Mouse (Mus musculus): ENCODE data around the gene Mob3a. TPM values are rescaled to one million over a fixed set of nuclear protein-coding genes. Genes with fewer than 3 reads are reported as not detected.
"Not testable (repeated sequence)": the region's sequence is repeated elsewhere in the genome, so short reads cannot be mapped to it uniquely, and the experiment has no call there.

The Mob3a gene
- polyA plus RNA-seq, 1 experiment from 2014 or later, result 42.3 TPM

DNA sequence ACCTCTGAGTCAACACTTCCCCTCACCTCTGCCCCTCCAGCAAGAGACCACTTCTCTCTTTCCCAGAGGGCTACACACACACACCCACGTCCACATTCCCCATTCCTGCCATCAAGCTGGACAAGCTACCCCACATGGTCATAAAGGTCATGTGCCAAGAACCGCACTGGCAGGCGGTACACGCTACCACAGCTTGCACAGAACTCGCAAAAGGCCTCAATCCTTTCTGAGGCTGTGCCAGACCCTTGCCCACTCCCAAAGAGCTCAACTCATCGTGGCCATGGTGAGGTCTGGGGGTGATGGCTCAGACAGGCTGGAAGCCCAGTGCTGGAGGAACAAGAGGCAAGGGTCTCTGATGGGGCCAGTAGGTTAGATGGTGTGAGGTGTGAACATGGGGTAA lies 46.9 kb downstream of the Mob3a start:
- 81% methylated on average over 6 of the region's 6 CpGs for WGBS
- no peak overlapping the region for H3K27ac ChIP-seq (ENCODE audit: low read length)
- peaks cover 23% of the 10 kb centered on the region for H3K4me1 ChIP-seq (replicated peaks; ENCODE audit: control insufficient read depth, insufficient read depth, low read length)
- no peaks in the 10 kb centered on the region for H3K36me3 ChIP-seq (ENCODE audit: control insufficient read depth, insufficient read depth, low read length)
- no peak for ATAC-seq (ENCODE audit: low read depth)
- peak overlapping the region; percentile 97 for H3K9ac ChIP-seq (ENCODE audit: low read length)
- no peaks in the 10 kb centered on the region for H3K27me3 ChIP-seq (ENCODE audit: control insufficient read depth, insufficient read depth, low read depth, low read length)
- no peak overlapping the region for H3K4me3 ChIP-seq (ENCODE audit: low read length)
- H3K4me2 ChIP-seq (ENCODE audit: low read depth, low read length), result peak overlapping the region; percentile 93
- no peaks in the 10 kb centered on the region for H3K9me3 ChIP-seq (ENCODE audit: control insufficient read depth, low read length)

DNA sequence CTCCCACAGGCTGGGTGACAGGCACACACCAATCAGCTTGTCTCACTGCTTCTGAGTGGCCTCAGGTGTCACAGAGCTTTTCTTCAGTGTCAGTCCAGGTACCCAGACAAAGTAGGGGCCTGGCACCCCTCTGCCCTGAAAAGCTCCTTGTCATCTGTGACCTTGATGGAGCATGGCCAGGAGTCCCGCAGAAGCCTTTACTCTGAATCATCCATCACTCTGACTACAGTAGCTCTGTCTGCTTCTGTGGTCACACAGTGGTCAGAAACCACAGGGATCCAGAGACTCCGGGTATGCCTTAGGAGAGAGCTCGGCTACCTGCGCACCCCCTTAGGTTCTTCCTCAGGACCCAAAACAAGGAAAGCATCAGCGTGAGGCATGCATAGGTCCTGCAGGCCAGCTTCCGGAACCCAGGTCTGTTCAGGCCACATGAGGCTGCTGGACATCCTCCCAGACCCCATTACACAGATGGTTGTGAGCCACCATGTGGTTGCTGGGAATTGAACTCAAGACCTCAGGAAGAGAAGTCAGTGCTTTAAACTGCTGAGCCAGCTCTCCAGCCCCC lies 48.5 kb downstream of the Mob3a start:
- Histone ChIP-seq H3K9me3 (ENCODE audit: control insufficient read depth, low read length) (no peaks in the 10 kb centered on the region), H3K4me2 (ENCODE audit: low read depth, low read length) (no peak overlapping the region), H3K4me1 (replicated peaks; ENCODE audit: control insufficient read depth, insufficient read depth, low read length) (peaks cover 20% of the 10 kb centered on the region), H3K36me3 (ENCODE audit: control insufficient read depth, insufficient read depth, low read length) (0 out of 2 replicates have a peak, but pooled peaks cover under 1% of the 10 kb centered on the region), H3K4me3 (ENCODE audit: low read length) (no peak overlapping the region), H3K27ac (ENCODE audit: low read length) (no peak overlapping the region), H3K9ac (ENCODE audit: low read length) (no peak overlapping the region), H3K27me3 (ENCODE audit: control insufficient read depth, insufficient read depth, low read depth, low read length) (no peaks in the 10 kb centered on the region)
- WGBS, result 82% methylated on average over 6 of the region's 6 CpGs
- no peak for ATAC-seq (ENCODE audit: low read depth)

DNA sequence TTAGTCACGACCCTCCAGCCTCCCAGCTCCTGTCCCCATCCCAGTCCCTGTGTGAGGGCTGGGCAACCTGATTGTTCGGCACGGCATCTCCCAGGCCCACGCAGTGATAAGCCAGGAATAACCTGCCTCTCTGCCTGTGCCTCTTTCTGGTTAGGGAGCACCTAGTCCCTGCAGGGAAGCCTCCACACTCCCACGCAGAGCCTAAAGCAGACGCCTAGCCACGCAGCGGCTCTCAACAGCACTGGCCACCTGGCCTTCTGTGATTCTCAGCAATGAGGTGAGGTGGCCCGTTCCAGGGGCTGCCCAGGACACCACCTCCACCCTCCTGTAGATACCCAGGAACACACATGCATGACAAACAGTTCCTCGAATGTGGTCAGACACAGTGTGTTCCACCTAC lies 51.4 kb downstream of the Mob3a start:
- Histone ChIP-seq H3K36me3 (ENCODE audit: control insufficient read depth, insufficient read depth, low read length) (peaks cover 18% of the 10 kb centered on the region), H3K4me1 (replicated peaks; ENCODE audit: control insufficient read depth, insufficient read depth, low read length) (peaks cover 13% of the 10 kb centered on the region), H3K27ac (ENCODE audit: low read length) (no peak overlapping the region), H3K4me2 (ENCODE audit: low read depth, low read length) (no peak overlapping the region), H3K4me3 (ENCODE audit: low read length) (no peak overlapping the region), H3K9ac (ENCODE audit: low read length) (no peak overlapping the region), H3K9me3 (ENCODE audit: control insufficient read depth, low read length) (no peaks in the 10 kb centered on the region), H3K27me3 (ENCODE audit: control insufficient read depth, insufficient read depth, low read depth, low read length) (no peaks in the 10 kb centered on the region)
- 97% methylated on average over 10 of the region's 10 CpGs for WGBS
- no peak for ATAC-seq (ENCODE audit: low read depth)

DNA sequence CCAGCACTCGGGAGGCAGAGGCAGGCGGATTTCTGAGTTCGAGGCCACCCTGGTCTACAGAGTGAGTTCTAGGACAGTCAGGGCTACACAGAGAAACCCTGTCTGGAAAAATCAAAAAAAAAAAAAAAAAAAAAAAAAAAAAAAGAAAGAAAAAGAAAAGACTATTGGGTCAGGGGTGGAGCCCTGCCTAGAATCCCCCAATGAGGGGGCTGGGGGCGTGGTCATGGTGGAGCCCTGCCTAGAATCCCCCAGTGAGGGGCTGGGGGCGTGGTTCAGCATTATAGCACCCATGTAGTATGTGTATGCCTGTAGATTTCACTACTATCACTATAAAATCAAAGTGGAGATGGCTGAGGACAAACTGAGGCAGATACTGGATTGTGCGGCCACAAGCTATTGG lies 51.9 kb downstream of the Mob3a start:
- H3K36me3 ChIP-seq (ENCODE audit: control insufficient read depth, insufficient read depth, low read length), result peaks cover 23% of the 10 kb centered on the region
- H3K4me1 ChIP-seq (replicated peaks; ENCODE audit: control insufficient read depth, insufficient read depth, low read length); H3K27me3 ChIP-seq (ENCODE audit: control insufficient read depth, insufficient read depth, low read depth, low read length); H3K27ac ChIP-seq (ENCODE audit: low read length); H3K9ac ChIP-seq (ENCODE audit: low read length); H3K4me3 ChIP-seq (ENCODE audit: low read length); H3K4me2 ChIP-seq (ENCODE audit: low read depth, low read length); ATAC-seq (ENCODE audit: low read depth); H3K9me3 ChIP-seq (ENCODE audit: control insufficient read depth, low read length): not testable (repeated sequence)
- 83% methylated on average over 6 of the region's 6 CpGs for WGBS

DNA sequence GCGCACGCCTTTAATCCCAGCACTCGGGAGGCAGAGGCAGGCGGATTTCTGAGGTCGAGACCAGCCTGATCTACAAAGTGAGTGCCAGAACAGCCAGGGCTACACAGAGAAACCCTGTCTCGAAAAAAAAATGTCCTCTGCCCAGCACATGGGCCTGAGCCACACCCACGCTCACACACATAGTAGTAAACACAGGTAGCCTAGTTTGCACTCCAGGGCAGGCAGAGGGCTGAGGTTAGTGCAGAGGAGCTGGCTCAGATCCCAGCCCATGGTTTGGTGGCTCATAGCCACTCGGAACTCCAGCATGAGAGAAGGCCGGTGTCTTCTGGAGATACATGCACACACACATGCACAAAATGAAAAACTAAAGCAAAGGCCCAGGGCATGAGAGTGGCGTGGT lies 54.8 kb downstream of the Mob3a start:
- H3K9me3 ChIP-seq (ENCODE audit: control insufficient read depth, low read length), result no peaks in the 10 kb centered on the region
- no peak overlapping the region for H3K4me2 ChIP-seq (ENCODE audit: low read depth, low read length)
- H3K4me1 ChIP-seq (replicated peaks; ENCODE audit: control insufficient read depth, insufficient read depth, low read length), result no peaks in the 10 kb centered on the region
- peaks cover 45% of the 10 kb centered on the region for H3K36me3 ChIP-seq (ENCODE audit: control insufficient read depth, insufficient read depth, low read length)
- H3K9ac ChIP-seq (ENCODE audit: low read length), result no peak overlapping the region
- H3K27me3 ChIP-seq (ENCODE audit: control insufficient read depth, insufficient read depth, low read depth, low read length), result no peaks in the 10 kb centered on the region
- 89% methylated on average over 10 of the region's 10 CpGs for WGBS
- no peak for ATAC-seq (ENCODE audit: low read depth)
- no peak overlapping the region for H3K27ac ChIP-seq (ENCODE audit: low read length)
- no peak overlapping the region for H3K4me3 ChIP-seq (ENCODE audit: low read length)

DNA sequence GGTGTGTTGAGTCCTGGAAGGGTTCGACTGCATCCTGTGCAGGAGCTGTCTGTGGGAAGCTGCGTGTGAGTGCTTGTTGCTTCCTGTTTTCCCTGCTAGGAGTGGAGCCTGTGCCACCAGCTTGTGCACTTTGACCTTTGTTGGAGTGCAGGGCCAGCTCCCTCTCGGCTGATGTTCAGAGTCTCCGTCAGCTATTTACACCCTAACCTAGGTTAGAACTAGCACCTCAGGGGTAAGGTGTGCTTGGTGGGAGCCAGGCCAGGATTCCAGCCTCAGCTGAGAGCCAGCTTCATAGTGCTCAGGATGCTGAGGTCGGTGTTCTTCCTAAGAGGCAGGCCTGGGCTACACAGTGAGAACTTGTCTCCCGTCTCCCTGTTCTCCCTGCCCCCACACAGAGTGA lies 66.4 kb downstream of the Mob3a start:
- no peak overlapping the region for H3K4me2 ChIP-seq (ENCODE audit: low read depth, low read length)
- ATAC-seq (ENCODE audit: low read depth), result no peak
- H3K4me3 ChIP-seq (ENCODE audit: low read length), result no peak overlapping the region
- no peaks in the 10 kb centered on the region for H3K27me3 ChIP-seq (ENCODE audit: control insufficient read depth, insufficient read depth, low read depth, low read length)
- H3K9me3 ChIP-seq (ENCODE audit: control insufficient read depth, low read length), result no peaks in the 10 kb centered on the region
- no peak overlapping the region for H3K9ac ChIP-seq (ENCODE audit: low read length)
- H3K4me1 ChIP-seq (replicated peaks; ENCODE audit: control insufficient read depth, insufficient read depth, low read length), result no peaks in the 10 kb centered on the region
- no peak overlapping the region for H3K27ac ChIP-seq (ENCODE audit: low read length)
- peaks cover 47% of the 10 kb centered on the region for H3K36me3 ChIP-seq (ENCODE audit: control insufficient read depth, insufficient read depth, low read length)
- 79% methylated on average over 6 of the region's 6 CpGs for WGBS

Other genes starting within 250 kb of the Mob3a start
- not detected in 2 replicates for gene Onecut3, start 207.1 kb downstream of the Mob3a start, polyA plus RNA-seq (2015; fragmentation: Nextera tagmentation; extraction: Ambion mirVana)
- gene Atp8b3, start 162.9 kb downstream of the Mob3a start, polyA plus RNA-seq (2015; fragmentation: Nextera tagmentation; extraction: Ambion mirVana), result 0.05 and 0.09 TPM in 2 replicates
- gene Rexo1, start 140.4 kb downstream of the Mob3a start, polyA plus RNA-seq (2015; fragmentation: Nextera tagmentation; extraction: Ambion mirVana), result 20.6 and 22.1 TPM in 2 replicates
- 8.2 and 8.3 TPM in 2 replicates for gene Klf16, start 124.7 kb downstream of the Mob3a start, polyA plus RNA-seq (2015; fragmentation: Nextera tagmentation; extraction: Ambion mirVana)
- 77.4 and 80.9 TPM in 2 replicates for gene Abhd17a, start 111.6 kb downstream of the Mob3a start, polyA plus RNA-seq (2015; fragmentation: Nextera tagmentation; extraction: Ambion mirVana)
- gene Scamp4, start 99.1 kb downstream of the Mob3a start, polyA plus RNA-seq (2015; fragmentation: Nextera tagmentation; extraction: Ambion mirVana), result 78.8 and 81.8 TPM in 2 replicates
- gene Adat3, start 99.1 kb downstream of the Mob3a start, polyA plus RNA-seq (2015; fragmentation: Nextera tagmentation; extraction: Ambion mirVana), result 7.1 and 8.3 TPM in 2 replicates
- 3.7 and 4.4 TPM in 2 replicates for gene Gm49322, start 96.0 kb downstream of the Mob3a start, polyA plus RNA-seq (2015; fragmentation: Nextera tagmentation; extraction: Ambion mirVana)
- 20.6 and 38.4 TPM in 2 replicates for gene Csnk1g2, start 79.1 kb downstream of the Mob3a start, polyA plus RNA-seq (2015; fragmentation: Nextera tagmentation; extraction: Ambion mirVana)
- gene Btbd2, start 44.9 kb downstream of the Mob3a start, polyA plus RNA-seq (2015; fragmentation: Nextera tagmentation; extraction: Ambion mirVana), result 15.3 and 33.2 TPM in 2 replicates
- gene Mknk2, start 23.9 kb downstream of the Mob3a start, polyA plus RNA-seq (2015; fragmentation: Nextera tagmentation; extraction: Ambion mirVana), result 66.3 and 82.1 TPM in 2 replicates
- gene Izumo4, start 207 bp upstream of the Mob3a start, polyA plus RNA-seq (2015; fragmentation: Nextera tagmentation; extraction: Ambion mirVana), result 23.6 and 26.8 TPM in 2 replicates
- 59.6 and 59.9 TPM in 2 replicates for gene Ap3d1, start 40.3 kb upstream of the Mob3a start, polyA plus RNA-seq (2015; fragmentation: Nextera tagmentation; extraction: Ambion mirVana)
- gene Dot1l, start 53.2 kb upstream of the Mob3a start, polyA plus RNA-seq (2015; fragmentation: Nextera tagmentation; extraction: Ambion mirVana), result 15.4 and 17.5 TPM in 2 replicates
- gene Sf3a2, start 96.2 kb upstream of the Mob3a start, polyA plus RNA-seq (2015; fragmentation: Nextera tagmentation; extraction: Ambion mirVana), result 60.9 and 75.7 TPM in 2 replicates
- gene Plekhj1, start 96.6 kb upstream of the Mob3a start, polyA plus RNA-seq (2015; fragmentation: Nextera tagmentation; extraction: Ambion mirVana), result 92.7 and 100 TPM in 2 replicates
- gene Amh, start 103.3 kb upstream of the Mob3a start, polyA plus RNA-seq (2015; fragmentation: Nextera tagmentation; extraction: Ambion mirVana), result 0.13 TPM in 1 of 2 replicates, not detected in the other
- 1.3 and 2.6 TPM in 2 replicates for gene Jsrp1, start 111.5 kb upstream of the Mob3a start, polyA plus RNA-seq (2015; fragmentation: Nextera tagmentation; extraction: Ambion mirVana)
- 1,799 and 1,972 TPM in 2 replicates for gene Oaz1, start 124.7 kb upstream of the Mob3a start, polyA plus RNA-seq (2015; fragmentation: Nextera tagmentation; extraction: Ambion mirVana)
- 0.15 and 0.44 TPM in 2 replicates for gene Lingo3, start 142.1 kb upstream of the Mob3a start, polyA plus RNA-seq (2015; fragmentation: Nextera tagmentation; extraction: Ambion mirVana)
- gene Lsm7, start 153.2 kb upstream of the Mob3a start, polyA plus RNA-seq (2015; fragmentation: Nextera tagmentation; extraction: Ambion mirVana), result 193 and 234 TPM in 2 replicates
- 43.0 and 43.2 TPM in 2 replicates for gene Sppl2b, start 153.3 kb upstream of the Mob3a start, polyA plus RNA-seq (2015; fragmentation: Nextera tagmentation; extraction: Ambion mirVana)
- gene Tmprss9, start 169.9 kb upstream of the Mob3a start, polyA plus RNA-seq (2015; fragmentation: Nextera tagmentation; extraction: Ambion mirVana), result 0.08 TPM in 1 of 2 replicates, not detected in the other
- 284 and 297 TPM in 2 replicates for gene Timm13, start 199.0 kb upstream of the Mob3a start, polyA plus RNA-seq (2015; fragmentation: Nextera tagmentation; extraction: Ambion mirVana)
- gene Lmnb2, start 216.3 kb upstream of the Mob3a start, polyA plus RNA-seq (2015; fragmentation: Nextera tagmentation; extraction: Ambion mirVana), result 52.6 and 52.7 TPM in 2 replicates
- gene Gadd45b, start 228.1 kb upstream of the Mob3a start, polyA plus RNA-seq (2015; fragmentation: Nextera tagmentation; extraction: Ambion mirVana), result 57.3 and 63.6 TPM in 2 replicates

Data from lung, embryonic 16.5 days (tissue).